Mouse (Mus musculus) left cerebral cortex, postnatal 25 days (tissue): ENCODE results near the gene Iqgap1. TPM values are rescaled to one million over a fixed set of nuclear protein-coding genes. Genes with fewer than 3 reads are reported as not detected.

Experiments
- DNase-seq, 2 experiments: peaks; one replicate each; pipeline ENCODE4 v3.0.0; 2022; ENCODE audit warnings: low spot score in 2 of 2, mixed read lengths in 1 of 2
- intact Hi-C: fragments of 180-260 bp; cut with DNase I; formaldehyde crosslinking; loops from one replicate; pipeline ENCODE4 v1.15.1; 2025
- total RNA-seq, 2 experiments: library from RNA; stranded (reverse); gene quantifications; 2 replicates each; pipeline ENCODE4 v1.2.3; 2021

The Iqgap1 gene
- total RNA-seq, result 10 to 100 TPM; 20.3 to 22.0 TPM

- intact Hi-C loops, result no loop called here
Observed at GRCm38 (mm10) chr7:80825843-80826403, at the start of gene Iqgap1. Gene Iqgap1 (minus strand): TSS chr7:80825974.

GRCm38 (mm10) chr7:80873631-80874030, 47.9 kb upstream of the Iqgap1 start:
- no peak for DNase-seq
- intact Hi-C loops, result no loop called here

More at GRCm38 (mm10) chr7:80825843-80826403, at the start of gene Iqgap1:
- DNase-seq, result no peak

- DNase-seq, result no peak
- intact Hi-C loops, result no loop called here
Observed at GRCm38 (mm10) chr7:80873038-80873437, 47.3 kb upstream of the Iqgap1 start.

GRCm38 (mm10) chr7:80868686-80869085, 42.9 kb upstream of the Iqgap1 start:
- no peak for DNase-seq
- intact Hi-C loops, result loop anchor here (10.0 kb wide), 1 partner anchor 476 kb away; the partner anchor contains the start of gene Rps17

GRCm38 (mm10) chr7:80866514-80867147, 40.9 kb upstream of the Iqgap1 start:
- intact Hi-C loops, result loop anchor here (10.0 kb wide), 1 partner anchor 478 kb away; the partner anchor contains the start of gene Rps17
- no peak for DNase-seq

GRCm38 (mm10) chr7:80865521-80865920, 39.7 kb upstream of the Iqgap1 start:
- intact Hi-C loops, result loop anchor here (10.0 kb wide), 1 partner anchor 479 kb away; the partner anchor contains the start of gene Rps17
- DNase-seq, result no peak

GRCm38 (mm10) chr7:80864831-80865230, 39.1 kb upstream of the Iqgap1 start:
- intact Hi-C loops, result loop anchor here (5.0 to 10.0 kb wide), 2 partner anchors 127 to 480 kb away; partner anchors contain the start of genes Rps17 and Zfp592
- DNase-seq, result peak in 1 of 2 experiments; percentile 57

- DNase-seq, result no peak
- intact Hi-C loops, result loop anchor here (5.0 to 10.0 kb wide), 2 partner anchors 128 to 481 kb away; partner anchors contain the start of genes Rps17 and Zfp592
Observed at GRCm38 (mm10) chr7:80864151-80864550, 38.4 kb upstream of the Iqgap1 start.

GRCm38 (mm10) chr7:80863520-80863919, 37.7 kb upstream of the Iqgap1 start:
- intact Hi-C loops, result loop anchor here (5.0 to 10.0 kb wide), 2 partner anchors 129 to 481 kb away; partner anchors contain the start of genes Rps17 and Zfp592
- peak in 1 of 2 experiments; percentile 50 for DNase-seq

- DNase-seq, result no peak
- intact Hi-C loops, result loop anchor here (5.0 to 10.0 kb wide), 2 partner anchors 130 to 482 kb away; partner anchors contain the start of genes Rps17 and Zfp592
Observed at GRCm38 (mm10) chr7:80862475-80862874, 36.7 kb upstream of the Iqgap1 start.

- intact Hi-C loops, result loop anchor here (5.0 to 10.0 kb wide), 2 partner anchors 131 to 484 kb away; partner anchors contain the start of genes Rps17 and Zfp592
- peak; percentile 91 to 96 for DNase-seq
Observed at GRCm38 (mm10) chr7:80860729-80861274, 35.0 kb upstream of the Iqgap1 start, which contains the start of gene Zscan2. Gene Zscan2 (plus strand): TSS chr7:80860920.

GRCm38 (mm10) chr7:80860227-80860626, 34.5 kb upstream of the Iqgap1 start:
- DNase-seq, result peak in 1 of 2 experiments; percentile 57
- intact Hi-C loops, result loop anchor here (5.0 to 10.0 kb wide), 2 partner anchors 132 to 485 kb away; partner anchors contain the start of genes Rps17 and Zfp592

GRCm38 (mm10) chr7:80857181-80857580, 31.4 kb upstream of the Iqgap1 start:
- intact Hi-C loops, result loop anchor here (2.0 kb wide), 1 partner anchor 298 kb away; no protein-coding TSS in a partner anchor
- DNase-seq, result peak; percentile 72 to 81

GRCm38 (mm10) chr7:80855316-80855715, 29.5 kb upstream of the Iqgap1 start:
- DNase-seq, result no peak
- intact Hi-C loops, result no loop called here

- DNase-seq, result no peak
- intact Hi-C loops, result no loop called here
Observed at GRCm38 (mm10) chr7:80853218-80853617, 27.4 kb upstream of the Iqgap1 start.

- no peak for DNase-seq
- intact Hi-C loops, result no loop called here
Observed at GRCm38 (mm10) chr7:80850520-80850919, 24.7 kb upstream of the Iqgap1 start.

GRCm38 (mm10) chr7:80849710-80850109, 23.9 kb upstream of the Iqgap1 start:
- intact Hi-C loops, result loop anchor here (1.0 to 5.0 kb wide), 3 partner anchors 108 to 462 kb away; partner anchors contain the start of gene Fes
- DNase-seq, result peak; percentile 48 to 57

- intact Hi-C loops, result loop anchor here (1.0 to 5.0 kb wide), 3 partner anchors 108 to 462 kb away; partner anchors contain the start of gene Fes
- DNase-seq, result no peak
Observed at GRCm38 (mm10) chr7:80849267-80849666, 23.5 kb upstream of the Iqgap1 start.

GRCm38 (mm10) chr7:80846709-80847108, 20.9 kb upstream of the Iqgap1 start:
- intact Hi-C loops, result loop anchor here (5.0 kb wide), 1 partner anchor 459 kb away; the partner anchor contains the start of gene Fes
- no peak for DNase-seq

GRCm38 (mm10) chr7:80846280-80846678, 20.5 kb upstream of the Iqgap1 start:
- no peak for DNase-seq
- intact Hi-C loops, result loop anchor here (5.0 kb wide), 1 partner anchor 459 kb away; the partner anchor contains the start of gene Fes
